Mouse (Mus musculus) liver, embryonic 14.5 days (tissue): ENCODE measurements around the gene Runx3. TPM values are rescaled to one million over a fixed set of nuclear protein-coding genes. Genes with fewer than 3 reads are reported as not detected.

Experiments used
- ATAC-seq: fragments of 200-750 bp; cut with Nextera tagmentation; 2 replicates; pipeline ENCODE4 v1.8.0; 2017; ENCODE audit warnings: moderate number of reproducible peaks, mild to moderate bottlenecking, moderate library complexity; ENCODE audit not compliant: insufficient read depth
- DNase-seq, 3 experiments: peaks; one replicate each; pipeline ENCODE4 v3.0.0-alpha.2; 2012 to 2013; ENCODE audit warnings: low read depth in 3 of 3, low spot score in 3 of 3
- H3K27ac ChIP-seq: fragments of 300-500 bp; sonication (generic); 2 replicates; pipeline ENCODE4 v1.5.1; 2014; ENCODE audit warnings: moderate library complexity, mild to moderate bottlenecking, control low read depth, inconsistent platforms
- H3K27me3 ChIP-seq: fragments of 300-500 bp; sonication (generic); 2 replicates; pipeline ENCODE4 v1.6.1; 2014; ENCODE audit warnings: mild to moderate bottlenecking, low read length, moderate library complexity; ENCODE audit not compliant: control insufficient read depth, insufficient read depth
- H3K36me3 ChIP-seq: fragments of 300-500 bp; sonication (generic); replicated peaks from 2 replicates; pipeline ENCODE4 v1.6.1; 2014; ENCODE audit warnings: low read depth; ENCODE audit not compliant: control insufficient read depth, insufficient read depth
- H3K4me1 ChIP-seq, 2 experiments: fragments of 200-500 bp in 1 of 2; fragments of 300-500 bp in 1 of 2; sonication (generic) in 1 of 2; replicated peaks; 2 replicates each; pipeline ENCODE4 v1.6.1; 2012 to 2014; ENCODE audit warnings: antibody characterized with exemption in 1 of 2, inconsistent platforms in 1 of 2, low read length in 1 of 2; ENCODE audit not compliant: control insufficient read depth in 2 of 2, insufficient read depth in 2 of 2
- H3K4me2 ChIP-seq: fragments of 300-500 bp; sonication (generic); 2 replicates; pipeline ENCODE4 v1.6.1; 2014; ENCODE audit warnings: low read depth, mild to moderate bottlenecking, control low read depth, moderate library complexity
- H3K4me3 ChIP-seq, 2 experiments: fragments of 200-500 bp in 1 of 2; fragments of 300-500 bp in 1 of 2; sonication (generic) in 1 of 2; 2 replicates each; pipeline ENCODE4 v1.5.1; 2012 to 2014; ENCODE audit warnings: low read depth in 2 of 2, low read length in 2 of 2, mild to moderate bottlenecking in 2 of 2, control low read depth in 1 of 2, inconsistent platforms in 1 of 2, moderate library complexity in 1 of 2; ENCODE audit not compliant: insufficient read depth in 1 of 2
- H3K9ac ChIP-seq: fragments of 300-500 bp; sonication (generic); replicated peaks from 2 replicates; pipeline ENCODE4 v1.6.1; 2014; ENCODE audit warnings: mild to moderate bottlenecking, control low read depth, moderate library complexity
- H3K9me3 ChIP-seq: fragments of 300-500 bp; sonication (generic); 2 replicates; pipeline ENCODE4 v1.6.1; 2016; ENCODE audit warnings: low read length, mixed read lengths; ENCODE audit not compliant: control insufficient read depth
- CTCF ChIP-seq: IDR thresholded peaks from 2 replicates; pipeline ENCODE4 v1.5.1; 2016; ENCODE audit warnings: antibody characterized with exemption, low read depth, control low read depth
- EP300 ChIP-seq: IDR thresholded peaks from 2 replicates; pipeline ENCODE4 v1.6.1; 2016; ENCODE audit warnings: antibody characterized with exemption, low read depth
- WGBS: fragments of 180-500 bp; shearing (Covaris S2); extraction: QIAGEN DNeasy Blood & Tissue Kit; methylation state at CpG from one replicate; pipeline ENCODE4 v1.1.7; 2014; ENCODE audit not compliant: insufficient replicate concordance; 5-methylcytosine and 5-hydroxymethylcytosine counted together
- polyA plus RNA-seq, 2 experiments: library from polyadenylated mRNA; depleted of rRNA in 1 of 2; stranded (reverse) in 1 of 2; unstranded in 1 of 2; fragments of >200 nt; fragmentation: Nextera tagmentation in 1 of 2; extraction: Ambion mirVana in 1 of 2; gene quantifications; 2 replicates each; pipeline versions ENCODE4 v1.2.1 to v1.2.3; 2012 to 2014

Runx3 gene
- polyA plus RNA-seq, 2 experiments: 0.99 to 1.2 TPM

DNA sequence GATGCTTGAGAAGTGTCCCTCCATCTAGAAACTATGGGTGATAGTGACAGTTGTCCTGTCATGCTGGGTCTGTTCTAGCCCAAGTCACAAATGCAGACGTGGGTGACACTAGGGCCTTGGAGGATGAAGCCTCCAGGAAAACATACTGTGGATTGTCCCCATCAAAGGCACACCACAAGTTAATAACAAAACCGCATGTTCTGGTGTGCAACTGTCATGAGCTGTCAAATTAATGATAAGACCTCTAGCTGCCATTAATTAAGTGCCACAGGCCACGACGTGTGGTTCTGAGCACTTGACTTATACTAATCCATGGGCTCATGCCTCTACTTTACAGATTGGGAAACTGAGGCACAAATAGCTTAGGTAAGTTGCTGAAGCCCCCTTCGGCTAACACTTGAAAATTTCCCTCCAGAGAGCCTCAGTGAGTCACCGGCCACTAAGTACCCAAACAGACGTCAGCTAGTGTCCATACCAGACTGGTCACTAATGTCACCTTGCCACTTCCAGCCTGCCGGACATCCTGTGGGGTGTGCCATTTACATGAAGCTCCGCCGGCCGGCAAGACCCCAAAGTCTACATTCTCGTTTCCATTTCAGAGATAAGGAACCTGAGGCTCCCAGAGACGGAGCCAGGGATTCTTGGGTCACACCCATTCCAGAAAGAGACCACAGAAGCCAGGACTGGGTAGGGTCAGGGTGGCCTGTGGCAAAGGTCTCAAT lies 18.3 kb upstream of the Runx3 start:
- no peaks in the 10 kb centered on the region; the same call in 1 of the 2 replicates for H3K27me3 ChIP-seq
- no peaks in the 10 kb centered on the region for H3K9me3 ChIP-seq
- no peak overlapping the region for H3K4me3 ChIP-seq
- DNase-seq: no peak
- no peak overlapping the region for H3K27ac ChIP-seq
- ATAC-seq: no peak
- WGBS: 37% methylated on average over 13 of the region's 13 CpGs
- no peak overlapping the region for H3K9ac ChIP-seq
- TF ChIP-seq CTCF (no peak), EP300 (no peak)
- no peaks in the 10 kb centered on the region for H3K4me1 ChIP-seq
- no peaks in the 10 kb centered on the region for H3K36me3 ChIP-seq
- no peak overlapping the region for H3K4me2 ChIP-seq

DNA sequence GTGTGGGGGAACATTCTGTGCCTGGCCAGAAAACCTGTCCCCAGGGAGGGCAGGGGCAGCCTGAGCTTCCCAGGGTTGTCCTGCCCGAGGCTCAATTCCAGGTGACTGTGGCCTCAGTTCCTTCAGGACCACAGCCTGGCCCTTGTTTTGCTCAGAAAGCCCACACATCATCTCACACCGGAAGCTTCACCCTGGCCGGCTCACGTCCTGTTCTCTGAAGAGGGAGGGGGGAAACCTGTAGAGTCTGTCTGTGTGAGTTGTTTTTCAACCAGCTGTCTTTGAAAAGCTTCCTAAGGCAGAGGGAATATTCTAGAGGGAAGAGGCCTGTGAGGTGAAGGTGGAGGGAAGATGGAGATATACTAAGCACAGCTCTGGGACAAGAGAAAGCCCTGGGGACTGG lies 17.7 kb upstream of the Runx3 start:
- Histone ChIP-seq H3K4me1 (no peaks in the 10 kb centered on the region), H3K9me3 (no peaks in the 10 kb centered on the region), H3K36me3 (no peaks in the 10 kb centered on the region), H3K27me3 (no peaks in the 10 kb centered on the region; the same call in 1 of the 2 replicates), H3K27ac (no peak overlapping the region), H3K4me2 (no peak overlapping the region), H3K4me3 (no peak overlapping the region), H3K9ac (no peak overlapping the region)
- 18% methylated on average over 4 of the region's 4 CpGs for WGBS
- TF ChIP-seq CTCF (no peak), EP300 (no peak)
- ATAC-seq: no peak
- no peak for DNase-seq

DNA sequence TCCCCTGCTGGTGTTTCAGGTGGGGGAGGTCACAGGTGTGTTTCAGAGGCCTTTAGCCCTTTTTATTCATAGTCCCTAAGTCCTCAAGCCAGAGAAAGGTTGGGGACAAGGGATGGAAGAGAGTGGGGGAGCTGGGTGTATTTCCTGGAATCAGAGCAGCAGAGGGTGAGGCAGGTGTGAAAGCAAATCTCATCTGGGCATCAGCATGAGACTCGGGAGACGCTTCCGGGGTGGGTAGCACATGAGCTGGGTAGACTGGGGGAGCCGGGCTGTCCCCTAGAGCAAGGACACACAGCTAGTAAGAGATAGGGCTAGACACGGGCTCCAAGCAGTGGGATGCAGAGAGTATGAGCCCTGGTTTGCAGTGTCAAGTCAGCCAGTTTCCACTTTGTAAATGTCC lies 16.7 kb upstream of the Runx3 start:
- no peak for DNase-seq
- no peak overlapping the region for H3K9ac ChIP-seq
- no peaks in the 10 kb centered on the region; the same call in 1 of the 2 replicates for H3K27me3 ChIP-seq
- H3K4me2 ChIP-seq: no peak overlapping the region
- TF ChIP-seq EP300 (no peak), CTCF (no peak)
- no peak overlapping the region for H3K4me3 ChIP-seq
- no peak for ATAC-seq
- H3K9me3 ChIP-seq: no peaks in the 10 kb centered on the region
- WGBS: 42% methylated on average over 5 of the region's 5 CpGs
- no peak overlapping the region for H3K27ac ChIP-seq
- H3K36me3 ChIP-seq: no peaks in the 10 kb centered on the region
- H3K4me1 ChIP-seq: no peaks in the 10 kb centered on the region

DNA sequence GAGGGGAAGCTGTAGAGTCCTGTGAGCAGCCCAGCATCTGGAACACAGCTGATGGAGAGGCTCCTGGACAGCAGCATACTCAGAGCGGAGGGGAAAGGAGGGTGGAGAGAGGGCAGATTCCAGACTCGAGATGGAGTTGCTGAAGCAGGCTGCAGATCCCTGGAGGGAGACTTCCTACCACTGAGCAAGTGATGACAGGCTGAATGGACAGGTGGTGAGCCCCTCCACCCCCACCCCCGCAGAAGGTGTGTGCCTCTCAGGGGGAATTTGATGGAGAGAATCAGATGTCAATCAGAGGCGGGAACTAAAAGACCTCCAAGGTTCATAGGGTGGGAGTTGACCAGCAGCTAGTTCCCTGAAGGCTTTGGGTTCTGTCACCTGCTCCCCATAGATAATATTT lies 13.5 kb upstream of the Runx3 start:
- Histone ChIP-seq H3K4me1 (no peaks in the 10 kb centered on the region), H3K9me3 (no peaks in the 10 kb centered on the region), H3K9ac (no peak overlapping the region), H3K4me3 (no peak overlapping the region), H3K36me3 (no peaks in the 10 kb centered on the region), H3K27me3 (no peaks in the 10 kb centered on the region; the same call in 1 of the 2 replicates), H3K27ac (no peak overlapping the region), H3K4me2 (no peak overlapping the region)
- 52% methylated on average over 4 of the region's 4 CpGs for WGBS
- ATAC-seq: no peak
- no peak for DNase-seq
- TF ChIP-seq EP300 (no peak), CTCF (no peak)

DNA sequence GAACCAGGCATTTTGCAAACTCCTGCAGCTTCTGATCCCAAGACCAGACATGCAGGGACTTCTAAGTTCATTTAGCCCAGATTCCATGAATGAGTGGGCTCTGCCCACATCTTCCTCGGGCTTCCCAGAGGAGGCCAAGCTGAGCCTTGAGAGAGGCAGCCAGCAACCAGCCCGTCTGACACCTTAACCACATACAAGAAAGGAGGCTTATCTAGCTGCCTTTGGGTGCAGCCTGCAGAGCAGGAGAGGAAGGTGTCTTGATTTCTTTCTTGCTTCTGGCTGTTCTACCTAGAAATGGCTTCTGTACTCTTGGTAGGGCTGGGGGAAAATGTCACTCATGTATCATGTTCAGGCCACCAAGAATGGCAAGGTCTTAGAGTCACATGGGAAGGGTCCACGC lies 11.8 kb upstream of the Runx3 start:
- Histone ChIP-seq H3K27ac (no peak overlapping the region), H3K36me3 (no peaks in the 10 kb centered on the region), H3K9me3 (no peaks in the 10 kb centered on the region), H3K9ac (no peak overlapping the region), H3K27me3 (no peaks in the 10 kb centered on the region), H3K4me1 (no peaks in the 10 kb centered on the region), H3K4me3 (no peak overlapping the region), H3K4me2 (no peak overlapping the region)
- WGBS: 45% methylated on average over 3 of the region's 3 CpGs
- ATAC-seq (no peak), DNase-seq (no peak)
- no peak for TF ChIP-seq CTCF
- no peak for TF ChIP-seq EP300
